Mouse (Mus musculus) gastrocnemius, adult 18-20 months (tissue): ENCODE measurements around the gene Alkbh4. TPM values are rescaled to one million over a fixed set of nuclear protein-coding genes. Genes with fewer than 3 reads are reported as not detected.
"Not testable (repeated sequence)": the region's sequence is repeated elsewhere in the genome, so short reads cannot be mapped to it uniquely, and the experiment has no call there.

Experiments
- DNase-seq: peaks from one replicate; pipeline ENCODE4 v3.0.0; 2021; ENCODE audit warnings: low spot score
- long read RNA-seq, 2 experiments: library from polyadenylated mRNA; stranded (forward); transcript quantifications; one replicate each; pipeline ENCODE4 v2.0.0; 2021
- total RNA-seq, 2 experiments: library from RNA; stranded (reverse); gene quantifications; 2 replicates each; pipeline ENCODE4 v1.2.3; 2021

Gene Alkbh4
- total RNA-seq: 1 to 10 TPM; 3.8 to 4.9 TPM
- long read RNA-seq, experiment 1, transcript Alkbh4-201 (3 exons, 1,773 nt): major isoform, 8 of 10 reads
- long read RNA-seq, experiment 1, partial matches to known transcripts: 0 of 10 reads
- long read RNA-seq, experiment 1, other reads (novel, unspliced or antisense): 2 of 10 reads
- long read RNA-seq, experiment 2, transcript Alkbh4-201 (3 exons, 1,773 nt): major isoform, 6 of 8 reads
- long read RNA-seq, experiment 2, partial matches to known transcripts: 0 of 8 reads
- long read RNA-seq, experiment 2, other reads (novel, unspliced or antisense): 2 of 8 reads

DNA sequence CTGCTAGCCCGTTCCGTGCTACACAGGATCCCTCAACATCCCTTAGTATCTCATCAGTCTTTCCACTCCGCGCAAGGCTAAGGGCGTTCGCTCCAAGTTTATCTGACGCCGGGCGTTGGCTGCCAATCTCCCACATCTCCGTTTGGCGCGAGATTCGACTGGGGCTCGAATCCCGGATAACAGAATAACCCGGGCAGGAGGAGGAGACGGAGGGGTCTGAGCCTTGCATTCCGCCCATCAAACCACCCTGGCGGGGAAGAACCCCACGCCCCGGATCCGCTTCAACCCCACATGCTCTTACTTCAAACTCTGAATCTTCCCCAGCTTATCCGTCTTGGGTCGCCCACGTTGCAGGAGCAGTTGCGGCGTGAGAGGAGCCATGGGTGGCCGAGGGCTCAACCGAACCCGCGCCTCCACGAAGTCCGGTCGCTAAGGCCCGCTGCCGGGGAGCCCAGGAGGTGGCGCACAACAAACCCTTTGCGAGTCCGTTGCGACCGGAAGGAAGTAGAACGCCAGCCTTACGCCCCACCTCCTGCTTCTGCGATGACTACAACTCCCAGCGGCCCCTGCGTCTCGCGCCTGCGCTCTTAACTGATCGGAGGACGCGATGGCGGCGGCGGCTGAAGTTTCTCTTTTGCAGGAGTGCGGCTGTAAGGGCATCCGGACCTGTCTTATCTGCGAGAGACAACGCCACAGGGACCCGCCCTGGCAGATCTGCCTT, at the start of gene Alkbh4, which contains the start of gene Lrwd1:
Alkbh4 (plus strand) TSS at position 576 of the 721 bp plus-strand sequence.
Lrwd1 (minus strand) TSS at position 504 of the 721 bp plus-strand sequence.
- peak; percentile 97 for DNase-seq

DNA sequence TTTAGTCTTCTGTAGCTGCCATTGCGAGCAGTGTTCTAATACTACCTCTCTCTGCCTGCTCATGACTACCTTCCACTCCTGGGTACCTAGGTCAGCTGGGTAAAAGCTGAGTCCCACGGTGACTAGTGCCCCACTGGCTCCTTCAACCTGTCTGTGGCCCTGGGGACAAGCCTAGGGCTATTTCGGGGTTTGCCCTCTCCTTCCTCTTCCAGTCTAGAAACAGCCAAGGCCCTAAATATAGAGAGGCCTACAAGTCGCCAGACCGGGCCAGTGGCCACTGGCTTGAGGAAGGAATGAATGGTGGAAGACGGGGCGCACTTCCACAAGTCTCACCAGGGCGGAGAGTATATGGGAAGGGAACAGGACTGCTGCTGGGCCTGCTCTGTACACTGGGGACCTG, 49.7 kb upstream of the Alkbh4 start:
- peak; percentile 68 for DNase-seq

DNA sequence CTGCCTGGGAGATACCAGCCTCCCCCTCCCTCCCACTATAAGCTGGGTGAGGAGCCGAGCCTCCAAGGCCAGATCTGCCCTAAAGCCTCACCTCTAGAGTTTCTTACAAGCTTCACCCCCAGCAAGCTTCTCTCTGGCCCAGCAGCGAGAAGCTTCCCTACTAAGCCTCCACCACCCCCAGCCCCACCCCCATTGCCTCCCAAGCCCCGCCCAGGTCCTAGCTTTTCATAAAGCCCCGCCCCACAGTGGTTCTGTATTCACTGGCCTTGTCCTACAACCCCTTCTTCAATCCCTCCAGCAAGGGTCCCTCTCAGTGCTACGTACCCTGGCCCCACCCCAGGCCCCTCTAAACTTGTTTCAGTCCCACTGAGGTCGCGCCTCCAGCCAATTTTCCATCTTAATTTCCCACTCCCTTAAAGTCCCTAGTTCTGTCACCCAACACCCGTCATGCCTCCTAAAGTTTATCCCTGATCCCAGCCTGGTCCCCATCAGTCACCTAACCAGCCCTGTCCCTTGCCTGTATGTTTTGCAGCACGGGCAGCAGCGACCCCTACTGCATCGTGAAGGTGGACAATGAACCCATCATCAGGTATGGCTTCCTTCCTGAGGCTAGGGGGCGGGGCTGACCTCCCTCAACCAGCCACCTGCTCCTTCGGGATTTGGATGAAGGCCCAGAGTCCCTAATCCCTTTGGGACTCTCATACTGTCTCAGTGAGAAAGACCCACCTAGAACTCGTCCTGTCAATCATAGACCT, 46.9 kb upstream of the Alkbh4 start:
- peak; percentile 29 for DNase-seq

DNA sequence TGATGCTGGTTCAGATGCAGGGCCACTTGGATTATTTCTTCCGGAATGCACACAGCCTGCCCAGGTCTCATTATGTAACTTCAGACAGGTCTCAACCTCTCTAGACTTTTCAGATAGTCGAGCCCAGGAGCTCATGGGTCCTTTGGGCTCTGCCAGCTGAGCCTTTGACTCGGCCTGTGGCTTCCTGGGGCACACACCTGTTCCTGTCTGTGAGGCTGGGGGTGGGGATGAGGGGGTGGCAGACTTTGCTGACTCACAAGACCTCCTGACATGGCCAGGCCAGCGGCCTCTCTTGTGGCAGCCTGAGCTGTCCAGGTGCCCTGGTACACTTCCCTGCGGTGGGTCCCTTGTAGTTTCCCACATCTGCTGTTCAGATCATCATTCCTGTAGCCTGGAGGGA, 44.0 kb upstream of the Alkbh4 start:
- DNase-seq: peak; percentile 56

DNA sequence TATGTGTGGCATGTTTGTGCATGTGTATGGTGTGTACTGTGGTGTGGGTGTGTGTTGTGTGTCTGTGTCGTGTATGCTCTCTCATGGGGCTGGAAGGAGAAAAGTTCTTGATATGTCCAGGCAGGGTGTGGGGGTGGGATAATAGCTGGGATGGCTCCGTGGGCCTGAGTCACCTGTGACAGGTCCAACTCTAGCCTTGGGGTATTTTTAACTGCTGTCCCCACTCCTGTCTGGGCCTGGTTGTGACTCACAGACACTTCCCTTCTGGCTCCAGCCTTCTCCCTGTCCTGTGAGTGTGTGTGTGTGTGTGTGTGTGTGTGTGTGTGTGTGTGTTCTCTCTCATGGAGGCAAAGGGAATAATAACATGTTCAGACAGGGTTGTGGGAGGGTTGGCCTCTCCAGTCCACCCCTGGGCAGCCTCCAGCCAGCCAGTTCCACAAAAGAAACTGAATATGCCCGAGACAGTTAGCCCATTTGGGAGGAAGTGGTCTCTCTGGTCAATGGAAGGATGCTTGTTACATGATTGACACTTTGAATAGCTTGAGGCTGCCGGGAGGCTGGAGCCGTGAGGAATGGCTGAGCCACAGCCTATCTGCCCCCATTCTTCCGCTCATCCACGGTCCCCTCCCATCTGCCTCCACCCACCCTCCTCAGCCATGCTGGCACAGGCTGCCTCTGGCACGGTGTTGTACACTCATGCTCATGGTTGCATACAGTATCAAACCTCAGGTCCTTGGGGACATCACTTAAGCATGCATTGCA, 41.5 kb upstream of the Alkbh4 start:
- DNase-seq: no peak

DNA sequence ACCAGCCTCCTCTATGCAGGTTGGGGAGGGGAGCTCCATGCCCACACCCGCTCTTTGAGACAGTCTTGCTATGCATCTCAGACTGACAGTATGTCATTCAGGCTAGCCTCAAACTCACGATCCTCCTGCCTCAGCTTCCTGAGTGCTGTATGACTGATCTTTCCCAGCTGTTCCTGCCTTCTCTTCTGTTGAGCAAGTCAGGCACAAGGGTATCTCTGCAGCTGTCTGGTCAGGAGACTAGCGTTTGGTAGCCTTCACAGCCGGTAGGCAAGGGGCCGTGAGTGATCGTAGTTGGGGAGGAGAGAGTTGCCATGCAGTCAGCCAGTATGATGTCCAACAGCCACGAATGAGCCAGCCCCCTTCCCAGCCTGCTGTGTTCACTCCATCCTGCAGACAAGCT, 40.9 kb upstream of the Alkbh4 start:
- no peak for DNase-seq

DNA sequence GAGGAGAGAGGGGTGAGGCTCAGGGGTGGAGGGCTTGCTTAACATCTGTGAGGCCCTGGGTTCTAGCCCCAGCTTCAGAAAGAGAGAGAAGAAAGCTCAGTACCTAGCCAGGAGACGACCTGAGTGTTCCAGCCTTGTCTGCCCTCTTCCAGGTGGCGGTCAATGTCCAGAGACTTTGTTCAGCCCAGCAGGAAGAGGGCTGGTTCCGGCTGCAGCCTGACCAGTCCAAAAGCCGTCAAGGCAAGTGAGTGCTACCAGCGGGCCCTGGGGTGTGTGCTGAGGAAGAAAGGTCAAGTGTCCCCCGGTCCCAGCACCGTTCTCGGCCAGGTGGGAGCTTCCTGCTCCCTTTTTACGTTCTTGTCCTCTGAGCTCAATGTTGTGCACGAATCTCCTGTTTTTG, 37.4 kb upstream of the Alkbh4 start:
- DNase-seq: no peak

DNA sequence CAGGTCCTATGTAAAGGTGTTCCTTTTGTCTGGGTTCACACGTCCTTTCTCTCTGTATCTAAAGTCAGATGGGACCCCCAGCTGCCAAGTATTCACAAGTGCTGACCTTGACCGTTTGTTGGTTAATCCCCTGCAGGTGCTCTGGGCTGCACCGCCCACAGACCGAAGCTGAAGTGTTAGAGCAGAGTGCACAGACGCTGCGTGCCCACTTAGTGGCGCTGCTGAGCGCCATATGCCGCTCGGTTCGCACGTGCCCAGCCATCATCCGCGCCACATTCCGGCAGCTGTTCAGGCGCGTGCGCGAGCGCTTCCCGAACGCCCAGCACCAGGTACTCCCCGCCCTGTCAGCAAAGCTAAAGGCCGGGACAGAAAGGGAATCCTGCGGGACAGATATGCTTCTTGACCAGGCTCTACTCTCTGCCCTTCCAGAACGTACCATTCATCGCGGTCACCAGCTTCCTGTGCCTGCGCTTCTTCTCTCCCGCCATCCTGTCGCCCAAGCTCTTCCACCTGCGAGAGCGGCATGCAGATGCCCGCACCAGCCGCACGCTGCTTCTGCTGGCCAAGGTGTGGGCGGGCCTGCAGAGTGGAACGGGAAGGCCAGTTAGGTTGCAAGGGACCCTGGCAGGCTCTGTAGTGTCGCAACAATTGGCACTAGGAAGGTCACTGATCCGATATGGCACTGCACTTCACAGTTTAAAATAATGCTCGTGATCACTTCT, 33.7 kb upstream of the Alkbh4 start:
- DNase-seq: peak; percentile 39

DNA sequence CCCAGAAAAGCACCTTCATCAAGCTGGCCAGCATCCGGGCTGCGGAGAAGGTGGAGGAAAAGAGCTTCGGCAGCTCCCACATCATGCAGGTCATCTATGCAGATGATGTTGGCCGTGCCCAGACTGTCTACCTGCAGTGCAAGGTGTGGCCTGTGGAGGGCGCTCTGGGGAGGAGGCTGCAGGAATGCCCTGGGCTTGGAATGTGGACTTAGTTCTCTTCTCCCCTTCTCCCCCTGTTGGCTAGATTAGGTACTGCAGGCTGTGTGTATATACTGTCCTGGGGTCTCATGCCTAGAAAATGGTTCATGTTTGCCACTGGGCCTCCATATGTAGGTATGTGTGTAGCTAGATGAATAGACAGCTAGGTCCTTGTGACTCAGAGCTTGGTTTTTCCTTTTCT, 31.4 kb upstream of the Alkbh4 start:
- no peak for DNase-seq

DNA sequence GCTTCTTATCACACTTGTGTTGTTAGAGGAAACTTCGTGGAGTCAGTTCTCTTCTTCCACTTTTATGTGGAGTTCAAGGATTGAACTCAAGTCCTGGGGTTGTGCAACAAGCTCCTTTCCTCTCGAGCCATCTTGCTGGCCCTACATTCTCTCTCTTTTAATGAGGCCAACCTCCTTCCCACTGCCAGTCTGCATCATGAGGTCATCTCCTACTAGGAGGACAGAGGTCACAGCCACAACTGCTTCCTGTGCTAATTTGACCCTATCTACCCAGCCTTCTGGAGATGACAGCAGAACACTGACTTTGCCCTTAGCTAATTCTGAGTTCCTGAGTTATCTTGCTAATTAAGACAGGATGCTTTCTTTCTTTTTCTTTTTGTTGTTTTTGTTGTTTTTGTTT, 27.5 kb upstream of the Alkbh4 start:
- DNase-seq: no peak

DNA sequence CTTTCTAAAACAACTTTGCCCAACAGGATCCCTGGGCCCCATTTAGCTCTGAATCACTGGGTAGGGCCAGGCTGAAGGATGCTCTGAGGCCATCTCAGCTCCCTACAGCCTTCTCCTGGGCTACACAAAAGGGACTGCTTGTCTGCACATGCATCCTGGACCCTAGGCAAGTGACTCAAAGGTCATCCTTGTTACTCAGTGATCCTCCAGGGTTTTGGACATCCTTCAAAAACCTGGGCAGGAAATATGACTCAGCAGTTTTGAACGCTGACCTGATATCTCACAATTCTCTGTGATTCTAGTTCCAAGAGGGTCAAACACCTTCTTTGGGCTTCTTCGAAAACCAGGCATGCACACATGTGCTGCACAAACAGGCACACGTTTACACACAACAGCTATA, 26.9 kb upstream of the Alkbh4 start:
- no peak for DNase-seq

DNA sequence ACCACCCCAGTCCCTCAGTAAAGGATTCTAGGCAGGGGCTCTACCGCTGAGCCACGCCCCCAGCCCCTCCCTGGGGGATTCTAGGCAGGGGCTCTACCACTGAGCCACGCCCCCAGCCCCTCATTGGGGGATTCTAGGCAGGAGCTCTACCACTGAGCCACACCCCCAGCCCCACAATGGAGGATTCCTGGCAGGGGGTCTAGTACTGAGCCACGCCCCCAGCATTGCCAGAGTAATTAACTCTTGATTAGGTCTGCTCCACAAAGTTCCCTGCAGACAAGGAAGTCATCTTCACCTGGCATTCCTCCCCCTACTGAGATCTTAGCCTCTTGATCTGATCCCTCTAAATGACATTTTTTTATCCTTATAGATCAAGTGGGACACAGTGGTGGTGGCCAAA, 22.4 kb upstream of the Alkbh4 start:
- not testable (repeated sequence) for DNase-seq

DNA sequence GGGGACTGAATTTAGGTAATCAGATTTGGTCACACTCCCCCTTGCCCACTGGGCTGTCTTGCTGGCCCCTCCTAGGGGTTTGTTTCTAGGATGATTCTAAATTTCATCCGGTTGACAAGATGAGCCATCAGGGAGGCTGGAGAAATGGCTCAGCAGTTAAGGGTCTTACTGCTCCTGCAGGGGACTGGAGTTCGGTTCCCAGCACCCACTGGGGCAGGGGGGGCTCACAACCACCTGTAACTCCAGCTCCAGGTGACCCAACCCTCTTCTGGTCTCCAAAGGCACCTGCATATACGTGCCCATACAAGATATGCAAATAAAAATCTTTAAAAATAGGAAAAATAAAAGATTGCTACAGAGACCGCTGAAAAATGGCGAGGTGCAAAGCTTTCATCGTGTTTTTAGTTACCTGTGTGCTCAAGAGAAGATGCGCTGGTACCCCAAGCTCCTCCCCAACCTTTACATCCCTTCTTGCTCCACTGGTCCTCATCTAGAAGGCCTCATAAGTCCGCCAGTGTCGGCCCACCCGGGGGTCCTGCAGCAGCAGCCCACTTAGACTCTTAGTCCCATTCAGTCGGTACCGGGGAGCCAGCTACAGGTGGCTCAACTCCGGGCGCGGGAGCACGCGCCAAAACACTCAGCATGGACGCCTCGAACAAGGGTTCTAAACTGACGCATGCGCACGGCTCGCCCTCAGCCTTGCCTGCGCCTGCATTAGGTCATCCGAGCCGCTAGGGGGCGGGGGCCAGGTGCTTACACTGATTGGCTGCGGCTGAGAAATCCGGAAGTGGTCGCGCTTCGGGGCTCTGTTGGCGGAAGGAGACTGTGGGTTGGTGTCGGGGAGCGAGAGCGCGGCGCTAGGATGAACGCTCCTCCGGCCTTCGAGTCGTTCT, 19.8 kb upstream of the Alkbh4 start, which contains the start of gene Polr2j:
Polr2j (plus strand) TSS at position 741 of the 893 bp plus-strand sequence.
- peak; percentile 96 for DNase-seq

DNA sequence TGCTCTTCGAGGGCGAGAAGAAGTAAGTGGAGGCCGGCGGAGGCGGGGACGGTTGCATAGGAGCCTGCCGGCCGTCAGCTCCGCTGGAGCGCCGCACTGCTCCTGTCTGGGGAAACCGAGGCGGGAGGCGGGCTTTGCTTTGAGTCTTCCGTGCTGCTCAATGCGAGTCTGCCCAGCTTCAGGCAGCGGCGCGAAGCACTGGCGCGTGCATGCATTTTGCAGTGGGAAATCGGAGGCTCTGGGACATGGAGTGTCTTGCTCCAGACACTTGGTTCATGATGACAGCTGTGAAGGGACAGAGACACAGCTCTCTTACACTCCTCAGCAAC, 19.2 kb upstream of the Alkbh4 start:
- no peak for DNase-seq

DNA sequence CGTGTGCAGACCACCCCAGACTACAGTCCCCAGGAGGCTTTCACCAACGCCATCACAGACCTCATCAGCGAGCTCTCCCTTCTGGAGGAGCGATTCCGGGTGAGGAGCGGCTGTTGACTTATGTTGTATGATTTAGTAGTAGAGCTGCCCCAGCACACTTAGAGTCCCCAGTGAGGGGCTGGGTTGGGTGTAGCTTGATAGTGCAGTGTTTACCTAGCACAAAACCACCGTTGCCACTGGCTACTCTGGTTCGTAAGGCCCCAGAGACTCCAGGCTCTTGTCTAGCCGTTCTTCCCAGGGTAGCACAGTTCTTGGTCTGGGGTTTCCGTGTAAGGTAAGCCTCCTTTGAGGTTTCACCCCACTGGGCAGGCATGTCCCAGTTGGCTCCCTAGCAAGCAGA, 13.8 kb upstream of the Alkbh4 start:
- no peak for DNase-seq

DNA sequence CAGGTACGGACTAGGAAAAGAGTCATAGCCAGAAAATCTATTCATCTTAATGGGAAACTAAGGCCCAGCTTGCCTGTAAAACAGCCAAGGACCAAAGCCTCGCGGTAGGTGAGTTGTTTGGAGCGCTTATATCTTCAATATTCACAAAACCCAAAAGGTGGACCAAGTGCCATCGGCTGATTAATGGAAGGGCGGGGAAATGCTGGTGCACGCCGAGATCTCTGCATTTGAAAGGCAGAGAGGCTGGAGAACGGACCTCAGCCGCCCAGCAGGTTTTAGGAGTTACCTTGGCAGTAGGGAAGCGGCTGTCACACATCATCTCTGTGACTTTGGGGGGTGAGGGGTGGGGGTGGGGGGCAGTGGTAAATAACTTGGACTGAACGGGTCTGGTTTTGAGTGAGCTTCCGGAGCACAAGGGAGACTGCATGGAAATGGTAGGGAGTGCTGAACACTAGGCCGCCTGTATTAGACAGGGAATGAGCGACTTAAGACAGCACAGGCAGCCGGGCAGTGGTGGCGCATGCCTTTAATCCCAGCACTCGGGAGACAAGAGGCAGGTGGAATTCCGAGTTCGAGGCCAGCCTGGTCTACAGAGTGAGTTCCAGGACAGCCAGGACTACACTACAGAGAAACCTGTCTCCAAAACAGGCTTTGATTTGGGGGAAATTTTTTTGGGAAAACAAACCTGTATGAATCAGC, 495 bp downstream of the Alkbh4 start:
- DNase-seq: no peak

DNA sequence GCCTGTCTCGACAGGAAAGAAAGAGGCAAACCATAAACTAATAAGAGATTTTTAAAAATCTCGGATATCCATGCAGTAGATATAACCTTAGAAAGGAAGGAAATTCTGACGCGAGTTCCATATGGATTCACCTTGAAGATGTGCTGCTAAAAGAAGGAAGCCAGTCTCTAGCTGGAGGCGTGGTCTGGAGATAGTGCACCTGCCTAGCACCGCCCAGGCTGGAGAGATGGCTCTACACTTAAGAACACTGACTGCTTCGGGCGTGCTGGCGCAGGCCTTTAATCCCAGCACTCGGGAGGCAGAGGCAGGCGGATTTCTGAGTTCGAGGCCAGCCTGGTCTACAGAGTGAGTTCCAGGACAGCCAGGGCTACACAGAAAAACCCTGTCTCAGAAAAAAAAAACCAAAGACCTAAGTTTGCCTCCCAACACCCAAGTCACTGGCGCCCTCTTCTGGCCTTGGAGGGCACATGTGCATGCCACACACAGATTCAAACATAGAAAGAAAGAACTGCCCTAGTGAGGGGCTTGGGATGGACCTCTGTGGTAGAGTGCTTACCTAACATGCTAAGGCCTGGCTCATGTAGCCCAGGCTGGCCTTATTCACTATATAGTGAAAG, 1.8 kb downstream of the Alkbh4 start:
- no peak for DNase-seq

DNA sequence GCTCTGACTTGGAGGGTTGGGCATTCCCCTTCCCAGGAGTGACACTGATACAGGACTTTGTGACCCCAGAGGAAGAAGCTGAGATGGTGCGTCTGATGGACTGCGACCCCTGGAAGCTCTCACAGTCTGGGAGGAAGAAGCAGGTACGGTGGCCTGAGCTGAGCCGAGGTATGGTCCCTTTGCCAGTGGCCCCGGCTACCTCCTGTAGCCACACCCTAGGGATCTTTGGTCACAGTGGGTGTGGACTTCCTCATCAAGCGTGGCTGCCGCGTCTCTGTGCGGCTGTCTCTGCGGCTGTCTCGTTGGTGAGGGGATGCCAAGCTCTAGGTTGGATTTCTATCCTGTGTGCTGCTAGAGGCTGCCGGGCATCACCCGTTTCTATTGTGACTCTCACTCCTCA, 3.4 kb downstream of the Alkbh4 start:
- DNase-seq: no peak

DNA sequence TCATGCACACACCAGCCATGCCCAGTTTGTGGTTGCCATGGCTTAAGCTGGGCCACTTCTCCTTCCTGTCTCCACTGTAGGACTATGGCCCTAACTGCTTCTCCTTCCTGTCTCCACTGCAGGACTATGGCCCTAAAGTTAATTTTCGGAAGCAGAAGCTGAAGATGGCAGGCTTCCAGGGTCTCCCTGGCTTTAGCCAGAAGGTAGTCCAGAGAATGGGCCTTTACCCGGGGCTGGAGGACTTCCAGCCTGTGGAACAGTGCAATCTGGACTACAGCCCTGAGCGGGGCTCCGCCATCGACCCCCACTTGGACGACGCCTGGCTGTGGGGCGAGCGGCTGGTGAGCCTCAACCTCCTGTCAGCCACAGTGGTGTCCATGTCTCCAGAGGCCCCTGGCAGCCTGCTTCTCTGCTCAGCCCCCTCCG, 4.1 kb downstream of the Alkbh4 start:
- no peak for DNase-seq
